Mouse (Mus musculus): ENCODE measurements around the gene Tmem191c.

GRCm38 (mm10) chr16:17237634-17238033, 38.2 kb upstream of the Tmem191c start:
- TF ChIP-seq CTCF (IDR thresholded peaks at IDR 0.05; ENCODE audit: low read depth, low read length), result no peak
- TF ChIP-seq GATA1 (IDR thresholded peaks at IDR 0.05; ENCODE audit: borderline replicate concordance, low read length), result no peak
- TF ChIP-seq POLR2AphosphoS5 (IDR thresholded peaks at IDR 0.05; ENCODE audit: insufficient replicate concordance, low read depth, low read length), result no peak
